Mouse (Mus musculus): ENCODE results near the gene Mrpl46.

Gene Mrpl46

DNA sequence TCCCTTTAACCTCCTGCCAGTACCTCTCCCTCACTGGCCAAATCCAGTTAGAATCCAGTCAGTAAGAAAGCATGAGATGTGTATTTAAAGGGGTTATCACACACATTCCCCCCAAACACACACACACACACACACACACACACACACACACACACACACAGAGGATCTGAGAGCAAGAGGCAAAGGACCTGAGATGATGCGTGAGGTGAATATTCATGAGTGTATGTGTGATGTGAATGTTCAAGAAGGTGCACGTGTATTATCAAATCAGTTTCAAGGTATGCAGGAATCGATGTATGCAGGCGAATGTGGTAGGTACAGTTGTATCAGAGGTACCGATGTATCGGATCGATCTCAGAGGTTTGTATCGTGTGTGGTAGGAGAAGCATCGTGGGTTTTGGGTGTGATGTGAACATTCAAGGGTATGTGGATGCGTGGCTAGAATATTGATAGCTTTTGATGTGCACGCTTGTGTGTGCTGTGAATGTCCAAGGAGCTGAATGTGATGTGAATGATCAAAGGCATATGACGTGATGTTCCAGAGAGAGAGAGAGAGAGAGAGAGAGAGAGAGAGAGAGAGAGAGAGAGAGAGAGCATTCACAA lies 15.3 kb downstream of the Mrpl46 start:
- DNase-seq, result no peak

GRCm38 (mm10) chr7:78766019-78766683 lies 17.2 kb downstream of the Mrpl46 start:
- peak; percentile 94 for DNase-seq

GRCm38 (mm10) chr7:78765215-78765631 lies 18.1 kb downstream of the Mrpl46 start:
- peak; percentile 36 for DNase-seq

DNA sequence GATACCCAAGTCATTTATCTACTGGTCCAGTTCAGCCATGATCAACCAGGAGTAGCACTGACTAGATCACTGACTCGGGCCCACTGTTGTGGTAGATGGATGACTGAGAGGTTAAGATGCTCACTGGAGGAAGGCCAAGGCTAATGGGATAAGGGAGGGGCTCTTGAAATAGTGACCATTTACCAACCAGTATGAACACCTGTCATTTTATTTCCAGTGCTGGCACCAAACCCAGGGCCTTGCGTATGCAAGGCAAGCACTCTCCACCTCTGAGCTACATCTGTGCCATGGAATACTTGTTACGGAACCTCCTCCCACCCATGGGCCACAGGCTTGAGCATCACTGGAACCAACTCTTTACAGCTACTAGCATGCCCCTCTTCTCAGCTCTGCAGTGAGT lies 19.5 kb downstream of the Mrpl46 start:
- no peak for DNase-seq

DNA sequence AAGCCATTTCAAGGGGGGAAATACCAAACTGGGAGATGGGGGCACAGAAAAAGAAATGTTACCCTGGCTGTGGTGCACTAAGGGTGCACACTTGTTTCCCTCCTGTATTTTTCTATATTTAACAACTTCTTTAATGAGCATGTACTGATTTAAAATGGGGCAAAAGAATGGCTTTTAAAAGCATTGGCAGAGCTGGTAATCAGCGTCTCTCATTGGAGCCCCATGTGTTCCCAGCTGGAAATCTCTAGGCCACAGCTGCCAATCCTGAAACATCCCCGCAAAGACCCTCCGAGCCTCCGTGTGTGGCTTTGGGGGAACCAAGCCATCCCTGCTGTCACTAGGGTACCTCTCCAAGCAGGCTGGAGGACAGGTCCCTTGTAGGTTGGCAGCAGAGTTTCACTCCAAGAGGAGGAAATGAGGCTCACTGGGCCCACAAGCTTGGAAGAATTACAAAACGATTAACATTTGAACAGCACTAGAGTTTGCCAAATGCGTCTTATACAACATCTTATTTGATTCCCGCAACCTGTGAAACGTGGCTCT lies 28.8 kb downstream of the Mrpl46 start:
- no peak for DNase-seq

GRCm38 (mm10) chr7:78753752-78754457 lies 29.4 kb downstream of the Mrpl46 start:
- no peak for DNase-seq

- no peak for DNase-seq
Observed at GRCm38 (mm10) chr7:78752961-78753360, 30.4 kb downstream of the Mrpl46 start.

- DNase-seq, result no peak
Observed at GRCm38 (mm10) chr7:78743731-78744385, 39.5 kb downstream of the Mrpl46 start.

DNA sequence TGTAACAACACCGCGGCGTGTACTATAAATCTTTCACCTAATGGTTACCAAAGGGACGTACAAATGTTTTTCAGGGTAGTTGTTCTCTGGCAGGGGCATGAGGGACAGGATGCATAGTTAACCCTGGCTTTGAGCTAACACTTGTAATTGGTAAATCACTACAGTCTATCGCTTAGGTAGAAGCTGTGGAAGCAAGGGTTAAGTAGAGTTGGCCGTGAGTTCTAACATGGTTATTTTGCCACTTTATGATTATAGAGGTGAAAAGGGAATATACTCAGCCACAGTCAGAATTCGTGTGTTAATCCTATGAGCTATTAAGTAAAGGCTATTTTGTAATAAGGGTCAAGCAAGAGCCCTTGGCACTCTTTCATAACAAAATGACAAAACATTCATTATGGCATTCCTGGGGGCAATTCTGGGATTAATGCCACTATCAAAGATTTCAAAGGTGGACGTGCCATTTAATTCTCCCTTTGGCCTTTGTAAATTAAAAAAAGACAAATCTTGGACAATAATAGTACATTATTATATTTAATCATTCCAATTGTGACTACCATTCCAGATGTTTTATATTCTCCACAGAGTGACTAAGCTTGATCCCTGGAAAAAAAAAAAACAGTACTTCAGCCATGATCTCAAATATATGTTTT lies 43.9 kb downstream of the Mrpl46 start:
- no peak for DNase-seq

DNA sequence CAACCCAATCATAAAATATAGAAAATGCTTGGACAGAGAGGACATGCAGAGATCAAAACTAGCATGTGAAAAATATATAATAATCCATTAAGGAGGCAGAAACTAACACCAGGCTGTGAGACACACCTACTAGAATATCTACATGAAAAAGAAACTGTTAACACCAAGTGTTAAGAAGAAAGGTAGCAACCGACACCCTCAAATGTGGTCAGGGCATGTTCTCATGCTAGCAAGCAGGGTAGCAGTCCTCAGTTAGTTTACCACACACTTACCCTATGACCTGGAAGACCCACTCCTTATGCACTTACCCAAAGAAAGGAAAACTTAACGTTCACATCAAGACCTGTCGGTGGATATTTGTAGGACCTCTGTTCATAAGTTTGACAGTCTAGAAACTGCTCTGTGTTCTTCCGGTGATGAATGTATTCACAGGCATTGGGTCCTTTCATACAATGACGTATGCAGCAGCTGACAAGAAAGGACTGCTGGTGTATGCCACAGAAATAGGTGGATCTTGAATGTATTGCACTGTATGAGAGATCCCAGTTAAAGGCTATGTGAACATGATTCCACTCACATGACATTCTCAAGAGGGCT lies 45.6 kb downstream of the Mrpl46 start, which contains the start of gene Ntrk3:
Gene Ntrk3, minus strand, starts transcription at position 399 of the 597 bp plus-strand sequence.
- no peak for DNase-seq

- DNase-seq, result peak; percentile 65
Observed at GRCm38 (mm10) chr7:78737196-78737595, 46.1 kb downstream of the Mrpl46 start.

- DNase-seq, result no peak
Observed at GRCm38 (mm10) chr7:78731391-78731790, 51.9 kb downstream of the Mrpl46 start.

All from thymus, postnatal 4 days (tissue).